ENCODE assay signal across 11 mouse cellular contexts in the genomic region with DNA sequence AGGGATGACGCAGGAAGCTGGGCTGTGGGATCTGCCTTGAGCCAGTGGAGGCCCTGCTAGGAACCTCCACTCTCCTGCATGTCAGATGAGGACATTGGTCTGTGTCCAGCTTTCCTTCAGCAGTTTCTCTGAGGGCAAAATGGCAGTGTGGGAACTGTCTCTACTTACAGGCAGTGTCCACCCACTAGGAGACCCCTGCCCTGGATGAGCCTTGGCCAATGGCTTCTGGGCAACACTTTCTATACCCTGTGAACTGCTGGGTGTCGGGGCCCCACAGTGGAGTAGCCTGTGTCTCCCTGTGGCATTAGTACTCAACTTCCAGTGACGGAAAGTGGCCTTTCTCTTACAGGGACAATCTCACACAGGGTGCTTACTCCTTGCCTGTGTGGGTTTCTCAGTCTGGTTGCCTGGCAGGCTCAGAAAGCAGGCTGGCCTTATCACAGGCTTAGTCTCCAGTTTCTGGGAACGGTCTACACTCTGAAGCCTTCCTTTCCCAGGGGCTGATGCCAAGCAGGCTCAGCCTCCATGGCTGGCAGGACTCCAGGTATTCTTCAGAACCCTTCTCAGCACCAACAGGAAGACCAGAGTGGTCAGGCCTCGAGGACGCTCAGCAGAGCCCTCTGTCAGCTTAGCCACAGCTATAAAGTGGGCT.
A peak's percentile ranks its signal among the peaks of the same experiment; 100 is the strongest.
DNase-seq lines count a peak whose midpoint lies in the region; ATAC-seq lines count a peak whose summit lies in the region.
"Had no signal": no experiment of that assay in that cellular context is flagged by ENCODE, and none has a peak within 500 bp of the region (broad histone marks: within the 10 kb centered on the region; RNA-seq: fewer than 3 reads in every experiment).

No protein-coding gene starts in this region.

- 48% methylated on average over 6 of the region's 6 CpGs for WGBS in heart, embryonic 14.5 days
- 86% methylated on average over 6 of the region's 6 CpGs for WGBS in midbrain, embryonic 14.5 days

- intact Hi-C loops in left cerebral cortex, postnatal 10 days (cut with DNase I): no loop called here

- H3K4me2 ChIP-seq in heart, embryonic 14.5 days (ENCODE audit: low read length): no peak overlapping the region
- H3K4me2 ChIP-seq in midbrain, embryonic 14.5 days (ENCODE audit: low read length): no peak overlapping the region
- H3K4me2 ChIP-seq: lung, embryonic 15.5 days had no signal

- peak; percentile 60 to 65 for DNase-seq in cerebellum, postnatal 10 days
- no peak for DNase-seq in cerebellum, adult 9-11 months
- peak; percentile 48 to 50 for DNase-seq in left cerebral cortex, postnatal 10 days (ENCODE audit: extremely low spot score in 1 of 2, low spot score in 2 of 2)
- no peak for DNase-seq in left cerebral cortex, adult 11 months (ENCODE audit: low spot score)
- DNase-seq in midbrain, embryonic 14.5 days: peak; percentile 49
- DNase-seq in yolk sac, embryonic 10.5 days (ENCODE audit: low spot score): no peak
- DNase-seq in cerebellum, adult 8-10 months: no peak
- DNase-seq: adrenal gland, postnatal 36 days; kidney, adult 9 months had no signal

- no peaks in the 10 kb centered on the region for H3K36me3 ChIP-seq in heart, embryonic 14.5 days (ENCODE audit: control insufficient read depth, insufficient read depth, low read length)
- no peaks in the 10 kb centered on the region for H3K36me3 ChIP-seq in midbrain, embryonic 14.5 days (ENCODE audit: control insufficient read depth, insufficient read depth, low read length)
- H3K36me3 ChIP-seq: lung, embryonic 15.5 days had no signal

- H3K9ac ChIP-seq in heart, embryonic 14.5 days (ENCODE audit: low read length): 0 out of 2 replicates have a peak overlapping the region, but pooled peaks have one; percentile 21
- no peak overlapping the region for H3K9ac ChIP-seq in midbrain, embryonic 14.5 days (replicated peaks; ENCODE audit: low read length)
- H3K9ac ChIP-seq: lung, embryonic 15.5 days had no signal

- peaks cover 21 to 25% of the 10 kb centered on the region in 2 experiments for H3K4me1 ChIP-seq in heart, embryonic 14.5 days (ENCODE audit: control insufficient read depth in 2 of 2, insufficient read depth in 2 of 2, low read length in 2 of 2)
- H3K4me1 ChIP-seq in midbrain, embryonic 14.5 days (ENCODE audit: control insufficient read depth, insufficient read depth, low read length): no peaks in the 10 kb centered on the region
- H3K4me1 ChIP-seq: lung, embryonic 15.5 days had no signal

- peak overlapping the region; percentile 15 to 72 for H3K27ac ChIP-seq in heart, embryonic 14.5 days (replicated peaks in 1 of 2; ENCODE audit: control insufficient read depth in 1 of 2, insufficient read depth in 1 of 2, low read depth in 2 of 2, low read length in 2 of 2)
- no peak overlapping the region for H3K27ac ChIP-seq in midbrain, embryonic 14.5 days (replicated peaks; ENCODE audit: low read depth, low read length)
- H3K27ac ChIP-seq: lung, embryonic 15.5 days had no signal

- no peaks in the 10 kb centered on the region for H3K9me3 ChIP-seq in heart, embryonic 14.5 days (ENCODE audit: control insufficient read depth, low read length)
- H3K9me3 ChIP-seq in midbrain, embryonic 14.5 days (ENCODE audit: control insufficient read depth, low read length): no peaks in the 10 kb centered on the region
- H3K9me3 ChIP-seq: lung, embryonic 15.5 days had no signal

- ATAC-seq in heart, embryonic 14.5 days (ENCODE audit: insufficient number of reproducible peaks, insufficient read depth, low FRiP score, low read depth): peak; percentile 68
- no peak for ATAC-seq in midbrain, embryonic 14.5 days (ENCODE audit: low FRiP score, low TSS enrichment)

- H3K27me3 ChIP-seq in heart, embryonic 14.5 days (ENCODE audit: control insufficient read depth, insufficient read depth, low read length): no peaks in the 10 kb centered on the region
- no peaks in the 10 kb centered on the region for H3K27me3 ChIP-seq in midbrain, embryonic 14.5 days (ENCODE audit: control insufficient read depth, insufficient read depth, low read length)
- H3K27me3 ChIP-seq: lung, embryonic 15.5 days had no signal

- H3K4me3 ChIP-seq in heart, embryonic 14.5 days (ENCODE audit: control insufficient read depth in 1 of 2, insufficient read depth in 1 of 2, low read depth in 1 of 2, low read length in 2 of 2): no peak overlapping the region
- no peak overlapping the region for H3K4me3 ChIP-seq in midbrain, embryonic 14.5 days (replicated peaks; ENCODE audit: low read depth, low read length)
- H3K4me3 ChIP-seq: lung, embryonic 15.5 days had no signal

Comparison
In these comparisons a context has a peak if more than half of its experiments do, and no peak if none do; other contexts are left out.
1. DNase-seq: peak in cerebellum, postnatal 10 days (2 of 2), left cerebral cortex, postnatal 10 days (2 of 2) and midbrain, embryonic 14.5 days (single experiment); none in cerebellum, adult 9-11 months (single experiment), left cerebral cortex, adult 11 months (single experiment), yolk sac, embryonic 10.5 days (single experiment) and cerebellum, adult 8-10 months (single experiment).